Mouse (Mus musculus) midbrain, embryonic 12.5 days (tissue): ENCODE measurements around the gene Armc2. TPM values are rescaled to one million over a fixed set of nuclear protein-coding genes. Genes with fewer than 3 reads are reported as not detected.

Experiments
- ATAC-seq: fragments of 200-750 bp; cut with Nextera tagmentation; 2 replicates; pipeline ENCODE4 v1.8.0; 2017; ENCODE audit warnings: low read depth, moderate TSS enrichment, moderate library complexity; ENCODE audit not compliant: low FRiP score
- H3K27ac ChIP-seq: fragments of 300-500 bp; sonication (generic); replicated peaks from 2 replicates; pipeline ENCODE4 v1.5.1; 2016; ENCODE audit warnings: mild to moderate bottlenecking
- H3K27me3 ChIP-seq: fragments of 300-500 bp; sonication (generic); 2 replicates; pipeline ENCODE4 v1.6.1; 2016; ENCODE audit warnings: mild to moderate bottlenecking
- H3K36me3 ChIP-seq: fragments of 300-500 bp; sonication (generic); 2 replicates; pipeline ENCODE4 v1.6.1; 2016
- H3K4me1 ChIP-seq: fragments of 300-500 bp; sonication (generic); 2 replicates; pipeline ENCODE4 v1.6.1; 2016
- H3K4me2 ChIP-seq: fragments of 300-500 bp; sonication (generic); replicated peaks from 2 replicates; pipeline ENCODE4 v1.6.1; 2016; ENCODE audit warnings: mild to moderate bottlenecking, moderate library complexity
- H3K4me3 ChIP-seq: fragments of 300-500 bp; sonication (generic); 2 replicates; pipeline ENCODE4 v1.5.1; 2016; ENCODE audit warnings: mild to moderate bottlenecking
- H3K9ac ChIP-seq: fragments of 300-500 bp; sonication (generic); replicated peaks from 2 replicates; pipeline ENCODE4 v1.6.1; 2016; ENCODE audit warnings: mild to moderate bottlenecking, moderate library complexity
- H3K9me3 ChIP-seq: fragments of 300-500 bp; sonication (generic); 2 replicates; pipeline ENCODE4 v1.6.1; 2016; ENCODE audit warnings: mild to moderate bottlenecking
- WGBS: fragments of 180-500 bp; shearing (Covaris S2); methylation state at CpG from one replicate; pipeline ENCODE4 v1.1.7; 2016; 5-methylcytosine and 5-hydroxymethylcytosine counted together
- polyA plus RNA-seq: library from polyadenylated mRNA; unstranded; fragments of >200 nt; fragmentation: Nextera tagmentation; extraction: Ambion mirVana; gene quantifications from 2 replicates; pipeline ENCODE4 v1.2.1, GENCODE M21; 2016

The Armc2 gene
- polyA plus RNA-seq, 1 experiment from 2014 or later: 3.0 TPM

DNA sequence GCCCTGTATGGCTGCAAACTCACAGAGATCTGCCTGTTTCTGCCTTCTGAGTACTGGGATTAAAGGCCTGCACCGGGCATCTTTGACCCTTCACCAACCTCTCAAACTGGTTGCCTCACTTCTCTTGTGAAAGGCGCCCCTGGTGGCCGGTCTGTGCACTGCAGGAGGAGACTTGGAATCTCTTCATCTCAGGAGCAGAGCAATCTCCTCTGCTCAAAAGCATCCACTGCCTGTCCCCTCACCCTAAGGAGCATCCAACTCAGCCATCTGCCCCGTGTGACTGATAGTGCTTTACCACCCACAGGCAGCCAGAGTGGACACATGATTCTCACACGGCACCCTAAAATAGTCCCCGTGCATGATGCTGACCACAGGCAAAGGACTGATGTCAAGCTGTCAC, 84.7 kb downstream of the Armc2 start:
- Histone ChIP-seq H3K4me3 (no peak overlapping the region), H3K4me2 (no peak overlapping the region), H3K27me3 (peaks cover 3% of the 10 kb centered on the region; the same call in 1 of the 2 replicates), H3K4me1 (peaks cover 18% of the 10 kb centered on the region), H3K9me3 (no peaks in the 10 kb centered on the region), H3K27ac (no peak overlapping the region), H3K36me3 (no peaks in the 10 kb centered on the region), H3K9ac (no peak overlapping the region)
- WGBS: 72% methylated on average over 6 of the region's 6 CpGs
- ATAC-seq: no peak

DNA sequence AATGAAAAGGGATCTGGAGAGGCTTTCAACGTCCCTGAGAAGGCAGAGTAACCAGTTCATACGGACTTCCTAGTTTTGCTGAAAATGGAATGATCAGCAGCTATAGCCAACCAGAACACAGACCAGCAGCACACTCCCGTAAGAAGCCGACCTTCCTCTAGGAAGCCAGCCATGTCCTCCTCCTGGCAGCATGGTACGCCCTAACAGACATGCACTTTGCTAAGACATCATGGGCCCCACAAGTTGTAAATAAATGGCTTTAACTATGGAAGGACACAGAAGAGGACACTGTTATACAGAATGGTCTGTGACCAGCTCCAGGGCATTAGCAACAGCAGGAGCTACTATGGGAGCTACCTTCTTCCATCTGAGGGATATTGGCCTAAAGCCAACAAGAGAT, 85.3 kb downstream of the Armc2 start:
- H3K27ac ChIP-seq: no peak overlapping the region
- WGBS: 91% methylated on average over 5 of the region's 5 CpGs
- no peak for ATAC-seq
- H3K4me1 ChIP-seq: peaks cover 18% of the 10 kb centered on the region
- H3K36me3 ChIP-seq: no peaks in the 10 kb centered on the region
- H3K4me2 ChIP-seq: no peak overlapping the region
- no peaks in the 10 kb centered on the region for H3K9me3 ChIP-seq
- no peak overlapping the region for H3K9ac ChIP-seq
- peaks cover 3% of the 10 kb centered on the region; the same call in 1 of the 2 replicates for H3K27me3 ChIP-seq
- no peak overlapping the region for H3K4me3 ChIP-seq

DNA sequence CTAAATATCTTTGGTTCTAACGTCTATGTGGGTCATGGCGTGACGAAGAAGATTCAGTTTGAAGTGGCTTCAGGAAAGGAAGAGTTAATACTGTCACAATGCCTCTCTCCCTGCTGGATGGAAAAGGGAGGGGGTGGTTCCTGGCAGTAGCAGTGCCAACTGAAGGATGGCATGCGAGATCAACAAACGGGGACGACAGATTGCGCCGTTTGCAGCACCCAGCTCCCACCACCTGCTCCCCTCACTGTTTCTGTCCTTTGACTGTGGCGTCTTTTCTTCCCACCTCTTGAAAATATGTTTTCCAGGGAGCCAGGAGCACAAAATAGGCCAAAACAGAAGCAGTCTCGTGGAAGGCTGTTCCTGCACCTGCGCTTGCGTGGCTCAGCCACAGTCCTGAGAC, 86.3 kb downstream of the Armc2 start:
- no peak overlapping the region for H3K27ac ChIP-seq

DNA sequence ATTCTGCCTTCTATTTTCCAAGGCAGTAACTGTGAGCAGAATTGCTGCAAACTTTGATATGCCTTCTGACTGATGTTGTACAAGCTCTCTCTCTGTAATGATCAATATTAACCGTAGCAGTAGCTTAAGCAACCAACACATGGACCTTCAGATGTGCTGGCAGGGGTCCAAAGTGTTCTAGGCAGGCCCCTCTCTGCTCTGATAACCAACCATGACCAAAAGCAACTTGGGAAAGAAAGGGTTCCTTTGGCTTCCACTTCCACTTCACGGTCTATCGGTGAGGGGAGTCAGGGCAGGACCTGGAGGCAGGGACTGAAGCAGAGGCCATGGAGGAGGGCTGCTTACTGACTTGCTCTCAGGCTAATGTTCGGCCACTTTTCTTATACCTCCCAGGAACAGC, 87.3 kb downstream of the Armc2 start:
- peaks cover 15% of the 10 kb centered on the region for H3K4me1 ChIP-seq

More for the DNA sequence above, 86.3 kb downstream of the Armc2 start:
- Histone ChIP-seq H3K36me3 (no peaks in the 10 kb centered on the region), H3K4me1 (peaks cover 18% of the 10 kb centered on the region), H3K4me2 (no peak overlapping the region), H3K4me3 (no peak overlapping the region), H3K9me3 (no peaks in the 10 kb centered on the region), H3K27me3 (peaks cover 3% of the 10 kb centered on the region; the same call in 1 of the 2 replicates), H3K9ac (no peak overlapping the region)
- no peak for ATAC-seq
- 80% methylated on average over 12 of the region's 12 CpGs for WGBS

DNA sequence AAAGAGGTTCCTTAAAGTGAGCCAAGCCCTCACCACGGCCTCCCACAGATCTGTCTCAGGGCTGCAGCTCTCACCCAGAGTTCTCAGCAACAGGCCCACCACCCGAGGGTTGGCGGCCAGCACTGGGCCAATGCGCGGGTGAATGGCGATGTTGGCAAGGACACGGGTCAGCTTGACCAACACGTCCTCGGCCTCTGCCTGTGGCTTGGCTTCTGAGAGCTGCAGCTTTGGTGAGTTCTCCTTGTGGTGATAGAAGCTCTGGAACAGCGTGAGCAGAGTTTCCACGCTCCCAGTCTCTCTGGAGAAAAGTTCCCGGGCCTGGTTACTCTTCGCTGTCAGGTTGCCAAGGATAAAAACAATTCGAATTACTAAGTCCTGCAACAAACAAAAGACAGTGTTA, 91.5 kb downstream of the Armc2 start:
- no peaks in the 10 kb centered on the region for H3K36me3 ChIP-seq
- no peak overlapping the region for H3K4me3 ChIP-seq
- H3K27me3 ChIP-seq: no peaks in the 10 kb centered on the region; the same call in 1 of the 2 replicates
- ATAC-seq: no peak
- H3K9me3 ChIP-seq: no peaks in the 10 kb centered on the region
- H3K4me1 ChIP-seq: peaks cover 2% of the 10 kb centered on the region; the same call in 1 of the 2 replicates
- no peak overlapping the region for H3K9ac ChIP-seq
- 88% methylated on average over 14 of the region's 14 CpGs for WGBS
- no peak overlapping the region for H3K27ac ChIP-seq
- no peak overlapping the region for H3K4me2 ChIP-seq

More for the DNA sequence above, 87.3 kb downstream of the Armc2 start:
- WGBS: 66% methylated on average over 4 of the region's 4 CpGs
- H3K27me3 ChIP-seq: no peaks in the 10 kb centered on the region; the same call in 1 of the 2 replicates
- no peak for ATAC-seq
- H3K27ac ChIP-seq: no peak overlapping the region
- H3K36me3 ChIP-seq: no peaks in the 10 kb centered on the region
- H3K9ac ChIP-seq: no peak overlapping the region
- no peaks in the 10 kb centered on the region for H3K9me3 ChIP-seq
- H3K4me3 ChIP-seq: no peak overlapping the region
- H3K4me2 ChIP-seq: no peak overlapping the region

DNA sequence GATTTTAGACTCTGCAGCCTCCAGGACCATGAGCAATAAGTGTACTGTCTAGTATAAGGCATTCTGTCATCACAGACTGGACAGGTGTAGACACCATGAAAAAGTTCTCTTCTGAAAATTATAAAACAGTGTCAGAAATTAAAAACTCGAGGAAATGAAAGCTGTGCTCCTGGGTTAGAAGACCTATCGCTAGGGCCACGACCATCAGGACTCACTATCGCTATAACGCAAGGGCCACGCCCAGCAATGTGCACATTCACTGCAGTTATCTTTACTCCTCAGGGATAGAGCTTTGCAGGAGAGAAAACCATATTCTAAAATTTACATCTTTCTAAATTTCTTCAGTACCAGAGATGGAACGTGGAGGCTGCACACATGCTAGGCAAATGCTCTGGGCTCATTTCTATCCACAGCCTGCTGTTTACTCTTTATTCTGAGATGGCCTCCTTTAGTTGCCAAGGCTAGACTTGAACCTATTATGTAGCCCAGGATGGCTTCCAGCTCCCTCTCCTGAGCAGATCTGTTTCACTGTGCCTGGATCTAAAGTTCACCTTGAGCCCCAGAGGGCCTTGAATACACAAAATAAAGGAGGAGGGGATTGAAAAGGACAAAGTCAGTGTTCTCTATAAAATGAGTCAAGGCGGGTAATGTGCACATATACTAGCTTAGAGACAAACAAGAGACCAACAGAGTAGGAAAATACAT, 105.8 kb downstream of the Armc2 start:
- no peaks in the 10 kb centered on the region for H3K36me3 ChIP-seq
- H3K27me3 ChIP-seq: no peaks in the 10 kb centered on the region
- no peak overlapping the region for H3K9ac ChIP-seq
- 93% methylated on average over 8 of the region's 8 CpGs for WGBS
- H3K4me1 ChIP-seq: peaks cover 15% of the 10 kb centered on the region; the same call in 1 of the 2 replicates
- no peak overlapping the region for H3K4me3 ChIP-seq
- no peak overlapping the region for H3K4me2 ChIP-seq
- H3K27ac ChIP-seq: no peak overlapping the region
- no peaks in the 10 kb centered on the region for H3K9me3 ChIP-seq
- no peak for ATAC-seq

DNA sequence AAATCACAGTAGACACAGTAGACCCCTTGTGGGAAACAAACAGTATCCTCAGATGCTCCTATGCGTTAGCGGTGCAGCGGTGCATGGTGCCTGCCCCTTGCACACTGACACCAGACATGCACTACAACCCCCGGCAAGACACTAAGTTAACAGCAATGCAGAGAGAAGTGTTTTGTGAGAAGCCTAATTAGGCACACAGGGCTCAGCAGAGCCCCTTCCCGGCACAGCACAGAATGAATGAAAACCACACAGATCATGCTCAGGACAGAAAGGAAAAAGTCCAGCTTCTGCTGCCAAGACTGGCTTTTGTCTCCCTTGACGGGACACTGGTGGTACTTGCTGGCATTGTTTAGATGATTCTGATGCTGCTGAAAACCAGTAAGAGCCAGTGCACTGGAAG, 109.3 kb downstream of the Armc2 start:
- H3K4me1 ChIP-seq: peaks cover 15% of the 10 kb centered on the region; the same call in 1 of the 2 replicates
- H3K27ac ChIP-seq: 0 out of 2 replicates have a peak overlapping the region, but pooled peaks have one; percentile 15
- H3K4me2 ChIP-seq: no peak overlapping the region
- ATAC-seq: no peak
- peaks cover 12% of the 10 kb centered on the region for H3K36me3 ChIP-seq
- H3K4me3 ChIP-seq: no peak overlapping the region
- H3K27me3 ChIP-seq: no peaks in the 10 kb centered on the region
- no peaks in the 10 kb centered on the region for H3K9me3 ChIP-seq
- 65% methylated on average over 6 of the region's 6 CpGs for WGBS
- H3K9ac ChIP-seq: no peak overlapping the region

DNA sequence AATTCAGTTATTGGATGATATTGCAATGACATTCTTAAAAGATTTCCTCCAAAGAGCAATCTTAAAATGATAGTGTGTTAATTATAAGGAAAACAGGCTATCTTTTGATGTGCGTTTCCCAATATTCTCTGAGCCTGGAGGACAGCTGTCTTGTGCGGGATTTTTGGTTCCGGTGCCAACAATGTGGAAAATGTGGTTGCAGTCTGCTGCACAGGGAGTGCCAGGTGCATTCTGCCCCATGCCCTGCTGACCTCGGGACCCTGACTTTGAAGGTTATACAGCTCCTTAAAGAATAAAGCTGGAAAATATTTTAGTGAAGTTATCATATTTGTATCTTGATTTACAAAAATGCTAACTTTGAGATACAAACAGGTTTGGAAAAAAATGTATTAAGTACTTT, 110.3 kb downstream of the Armc2 start:
- WGBS: 92% methylated on average over 4 of the region's 4 CpGs
- Histone ChIP-seq H3K9me3 (no peaks in the 10 kb centered on the region), H3K27ac (no peak overlapping the region), H3K4me3 (no peak overlapping the region), H3K36me3 (peaks cover 17% of the 10 kb centered on the region), H3K4me1 (peaks cover 15% of the 10 kb centered on the region; the same call in 1 of the 2 replicates), H3K9ac (no peak overlapping the region), H3K27me3 (no peaks in the 10 kb centered on the region), H3K4me2 (no peak overlapping the region)
- ATAC-seq: no peak

DNA sequence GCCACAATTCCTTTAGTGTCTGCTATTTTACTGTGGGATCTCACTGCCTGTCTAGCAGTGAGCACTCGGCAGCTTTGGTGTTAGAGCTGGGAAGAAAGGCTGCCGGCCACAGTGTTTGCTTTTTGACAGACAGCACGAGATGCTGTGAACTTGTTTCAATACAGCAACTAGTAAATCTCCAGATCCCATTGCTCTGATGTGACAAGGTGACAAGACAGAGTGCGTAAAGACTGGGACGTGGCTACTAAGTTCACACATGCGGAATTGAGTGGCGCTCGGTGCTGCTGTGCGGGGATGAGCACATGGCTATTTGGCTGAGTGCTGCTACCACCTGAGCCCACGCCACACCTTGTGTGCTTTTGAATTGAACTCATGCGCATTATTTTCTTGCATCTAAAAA, 110.8 kb downstream of the Armc2 start:
- Histone ChIP-seq H3K4me3 (no peak overlapping the region), H3K36me3 (peaks cover 20% of the 10 kb centered on the region), H3K27me3 (no peaks in the 10 kb centered on the region), H3K27ac (no peak overlapping the region), H3K9ac (no peak overlapping the region), H3K4me2 (no peak overlapping the region), H3K4me1 (peaks cover 15% of the 10 kb centered on the region; the same call in 1 of the 2 replicates), H3K9me3 (no peaks in the 10 kb centered on the region)
- no peak for ATAC-seq
- WGBS: 83% methylated on average over 11 of the region's 11 CpGs

DNA sequence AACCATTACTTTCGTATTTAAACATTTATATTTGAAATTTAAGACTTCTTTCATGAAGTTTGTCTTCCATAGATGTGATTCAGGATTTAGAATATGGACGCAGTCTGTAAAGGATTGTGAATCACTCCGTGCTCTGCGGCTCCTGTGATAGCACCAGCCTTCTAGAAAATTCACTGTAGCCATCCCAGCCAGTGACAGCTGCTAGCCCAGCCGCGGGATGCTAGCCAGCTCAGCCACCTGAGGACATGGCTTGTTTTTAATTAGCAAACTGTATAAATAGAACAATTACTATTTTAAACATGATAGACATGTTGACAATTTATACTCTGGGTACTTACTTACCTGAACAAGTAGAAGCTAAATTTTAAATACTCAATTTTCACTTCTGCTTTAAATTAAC, 116.4 kb downstream of the Armc2 start:
- H3K27me3 ChIP-seq: no peaks in the 10 kb centered on the region
- peaks cover 36% of the 10 kb centered on the region for H3K36me3 ChIP-seq
- ATAC-seq: no peak
- no peak overlapping the region for H3K4me3 ChIP-seq
- no peaks in the 10 kb centered on the region for H3K4me1 ChIP-seq
- 93% methylated on average over 6 of the region's 6 CpGs for WGBS
- no peaks in the 10 kb centered on the region for H3K9me3 ChIP-seq
- no peak overlapping the region for H3K9ac ChIP-seq
- no peak overlapping the region for H3K27ac ChIP-seq
- no peak overlapping the region for H3K4me2 ChIP-seq

DNA sequence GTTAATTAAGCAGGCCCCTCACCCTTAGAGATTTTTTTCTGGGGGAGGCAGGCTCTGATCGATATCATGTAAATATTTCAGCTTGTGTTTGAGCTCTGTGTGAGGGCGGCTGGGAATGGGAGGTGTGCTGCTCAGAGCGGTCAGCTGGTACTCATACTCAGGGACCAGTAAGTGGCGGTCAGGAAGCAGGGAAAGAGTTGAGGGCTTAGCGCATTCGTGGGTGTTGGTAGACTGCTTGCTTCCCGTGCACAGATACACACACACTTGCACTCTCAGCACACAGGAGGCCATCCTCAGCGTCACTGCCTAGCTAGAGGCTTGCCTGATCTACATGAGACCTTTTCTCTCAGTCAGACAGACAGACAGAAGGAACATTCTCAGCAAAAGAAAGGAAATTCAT, 116.8 kb downstream of the Armc2 start:
- 92% methylated on average over 8 of the region's 8 CpGs for WGBS

DNA sequence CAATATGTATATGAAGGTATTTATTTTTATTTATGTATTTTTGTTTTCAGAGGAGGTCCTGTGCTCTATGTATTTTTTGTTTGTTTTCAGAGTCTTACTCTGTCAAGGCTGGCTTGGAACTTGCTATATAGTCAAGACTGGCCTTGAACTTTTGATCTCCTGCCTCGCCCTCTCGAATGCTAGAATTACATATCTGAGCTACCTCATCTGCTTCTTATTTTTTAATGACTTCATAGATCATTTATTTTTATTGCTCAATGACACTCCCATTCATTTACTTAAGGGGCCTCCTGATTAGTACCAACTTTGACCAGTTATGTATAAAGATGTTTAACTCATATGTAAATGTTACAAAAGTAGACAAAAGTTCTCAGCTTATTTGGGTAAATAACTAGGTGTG, 121.4 kb downstream of the Armc2 start:
- 90% methylated on average over 2 of the region's 2 CpGs for WGBS
- Histone ChIP-seq H3K36me3 (peaks cover 15% of the 10 kb centered on the region), H3K9ac (no peak overlapping the region), H3K4me3 (no peak overlapping the region), H3K4me1 (peaks cover 8% of the 10 kb centered on the region; the same call in 1 of the 2 replicates), H3K9me3 (no peaks in the 10 kb centered on the region), H3K4me2 (no peak overlapping the region), H3K27me3 (no peaks in the 10 kb centered on the region), H3K27ac (no peak overlapping the region)
- no peak for ATAC-seq

More for the DNA sequence above, 116.8 kb downstream of the Armc2 start:
- H3K9me3 ChIP-seq: no peaks in the 10 kb centered on the region
- H3K27ac ChIP-seq: no peak overlapping the region
- no peak overlapping the region for H3K4me2 ChIP-seq
- no peaks in the 10 kb centered on the region for H3K4me1 ChIP-seq
- H3K4me3 ChIP-seq: no peak overlapping the region
- ATAC-seq: no peak
- H3K9ac ChIP-seq: no peak overlapping the region
- H3K27me3 ChIP-seq: no peaks in the 10 kb centered on the region
- H3K36me3 ChIP-seq: peaks cover 35% of the 10 kb centered on the region
